Mouse (Mus musculus) T-cell, adult 2 months (primary cell): ENCODE data around the gene Cobll1.

ENCODE experiments used
- DNase-seq: peaks from one replicate; pipeline ENCODE4 v3.0.0; 2022; ENCODE audit warnings: low spot score

Cobll1 gene

GRCm38 (mm10) chr2:65196994-65197393 is 42.2 kb downstream of the Cobll1 start:
- no peak for DNase-seq

DNA sequence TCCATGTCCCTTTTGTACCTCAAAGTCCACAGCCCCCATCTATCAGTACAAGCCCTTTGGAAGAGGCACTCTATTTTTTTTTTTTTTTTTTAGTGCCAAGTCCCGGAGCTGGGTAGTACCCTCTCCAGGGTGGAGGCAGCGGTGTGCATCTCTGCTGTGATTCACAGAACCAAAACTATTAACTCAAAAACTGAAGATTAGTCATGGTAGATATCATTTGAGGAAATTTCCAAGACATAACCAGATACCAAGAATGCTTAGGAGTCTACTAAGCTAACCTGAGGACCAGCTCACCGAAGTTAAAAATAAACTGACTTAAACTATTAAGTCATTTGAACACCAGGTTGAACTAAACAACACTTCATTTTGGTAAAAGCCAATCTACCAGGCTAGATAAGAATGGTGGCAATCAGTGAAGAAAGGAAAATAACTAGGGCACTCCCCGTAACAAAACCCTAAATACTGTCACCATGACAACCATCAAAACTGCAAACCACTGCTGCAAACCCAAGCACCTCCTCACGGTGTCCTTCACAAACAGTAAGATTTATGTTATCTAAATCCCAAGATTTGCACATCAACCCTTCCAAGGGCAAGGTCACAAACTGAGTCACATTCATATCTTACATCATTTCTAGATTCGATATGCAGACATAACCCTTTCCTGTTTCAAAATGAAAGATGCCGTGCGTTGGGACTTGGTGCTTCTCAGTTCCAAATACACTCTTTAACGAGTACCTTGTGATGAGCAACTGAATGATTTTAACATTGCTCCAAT is 43.8 kb downstream of the Cobll1 start:
- DNase-seq = no peak

DNA sequence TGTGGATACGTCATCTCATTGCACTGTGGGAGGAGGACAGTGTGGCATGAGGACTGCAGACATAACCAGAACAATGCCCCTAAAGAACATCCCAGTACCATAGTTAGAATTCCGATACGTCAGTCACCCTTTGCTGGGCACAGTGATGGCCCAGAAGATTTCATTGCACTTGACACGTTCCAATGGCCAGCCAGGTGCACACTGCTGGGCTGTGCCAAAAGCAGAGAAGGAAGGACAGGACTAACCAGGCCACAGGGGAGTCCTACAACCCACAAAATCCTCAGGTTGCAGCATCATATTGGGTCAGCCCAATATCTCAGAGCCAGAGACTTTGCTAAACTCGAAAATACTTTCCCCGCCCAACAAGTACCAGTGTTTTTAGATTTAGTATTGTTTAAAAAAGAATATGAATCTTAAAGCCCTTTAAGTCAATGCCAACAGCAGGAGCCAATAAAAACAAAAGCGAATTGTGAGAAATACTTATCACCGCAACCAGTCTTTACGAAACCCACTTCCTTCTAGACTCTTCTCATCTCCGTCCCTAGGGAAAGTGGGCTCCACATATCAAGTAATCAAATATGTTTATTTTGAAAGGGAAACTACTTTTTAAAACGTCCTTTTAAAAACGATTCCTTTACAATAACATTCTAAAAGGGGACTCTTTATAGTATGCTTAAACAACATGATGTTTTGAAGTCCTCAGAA is 46.0 kb downstream of the Cobll1 start:
- no peak for DNase-seq

DNA sequence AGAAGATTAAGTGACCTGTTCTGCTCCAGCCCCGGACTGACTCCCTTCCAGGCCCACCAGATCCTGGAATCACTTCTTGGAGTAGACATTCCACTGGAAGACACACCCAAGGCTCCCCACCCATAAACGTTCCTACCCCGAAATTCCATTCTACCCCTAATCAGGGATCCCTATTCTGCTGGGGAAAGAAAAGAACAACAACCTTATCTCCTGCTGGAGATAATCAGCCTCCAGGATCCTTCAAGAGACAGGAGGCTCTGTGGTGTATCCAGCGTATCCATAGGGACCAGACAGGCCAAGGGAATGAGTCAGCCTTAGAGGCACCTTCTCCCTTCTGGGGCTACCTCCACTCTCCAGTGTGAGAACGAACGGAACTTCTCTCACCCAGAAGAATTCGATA is 47.8 kb downstream of the Cobll1 start:
- no peak for DNase-seq

DNA sequence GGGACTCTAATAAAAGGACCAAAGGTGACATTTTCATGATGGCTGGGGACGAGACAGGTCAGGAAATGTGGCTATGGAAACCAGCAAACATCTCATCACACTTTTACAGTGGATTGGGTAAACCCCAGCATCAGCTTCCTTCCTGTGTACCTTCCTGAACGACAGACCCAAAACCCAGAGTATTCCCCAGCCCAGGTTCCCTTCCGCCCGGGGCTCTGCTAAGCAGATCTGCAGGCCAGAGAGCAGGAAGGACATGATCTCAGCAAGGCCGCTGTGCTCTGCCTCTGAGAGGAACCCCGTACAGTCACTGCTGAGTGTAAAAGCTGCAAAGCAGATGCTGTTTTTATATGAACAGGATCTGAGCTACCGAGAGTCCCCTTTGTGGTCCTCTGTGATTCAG is 49.9 kb downstream of the Cobll1 start:
- DNase-seq = peak; percentile 83

DNA sequence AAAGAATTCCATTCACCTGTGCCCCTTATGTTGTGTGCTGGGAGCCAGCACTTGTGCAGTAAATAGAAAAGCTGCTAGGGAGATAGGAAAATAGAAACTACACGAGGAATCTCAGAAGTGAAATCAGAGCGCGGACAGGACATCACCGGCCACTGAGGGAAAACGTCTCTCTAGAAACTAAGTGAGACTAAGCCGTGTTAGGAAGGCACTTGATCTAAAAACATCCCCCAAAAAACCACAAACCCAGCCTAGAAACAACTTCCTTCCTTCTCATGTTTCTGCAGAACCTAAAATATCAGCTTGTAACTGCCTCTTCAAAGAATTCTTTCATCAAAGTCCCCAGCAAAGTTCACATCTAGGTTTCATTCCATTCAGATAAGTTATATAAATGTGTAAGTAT is 50.6 kb downstream of the Cobll1 start:
- peak; percentile 63 for DNase-seq

- DNase-seq = no peak
Observed at GRCm38 (mm10) chr2:65187652-65188051, 51.6 kb downstream of the Cobll1 start.

- DNase-seq = no peak
Observed at GRCm38 (mm10) chr2:65187164-65187563, 52.0 kb downstream of the Cobll1 start.

DNA sequence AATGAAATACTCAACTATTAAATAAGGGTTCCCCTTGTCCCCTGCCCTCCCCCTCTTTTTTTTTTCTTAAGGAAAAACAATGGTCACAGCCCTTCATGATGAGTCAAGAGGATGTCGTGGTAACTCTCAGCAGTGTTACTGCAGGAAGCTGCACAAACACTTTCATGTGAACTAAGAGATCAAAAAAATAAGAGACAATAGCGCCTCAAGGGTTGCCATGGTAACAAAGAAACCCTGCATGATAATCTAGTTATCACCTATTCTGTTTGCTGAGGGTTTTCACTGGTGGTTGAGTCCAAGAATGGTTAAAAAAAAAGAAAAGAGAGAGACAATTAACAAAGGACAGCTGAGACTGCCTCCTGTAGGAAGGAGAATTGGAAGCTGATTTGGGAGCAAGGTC is 56.5 kb downstream of the Cobll1 start:
- DNase-seq = peak; percentile 80

- no peak for DNase-seq
Observed at GRCm38 (mm10) chr2:65181736-65182135, 57.5 kb downstream of the Cobll1 start.

DNA sequence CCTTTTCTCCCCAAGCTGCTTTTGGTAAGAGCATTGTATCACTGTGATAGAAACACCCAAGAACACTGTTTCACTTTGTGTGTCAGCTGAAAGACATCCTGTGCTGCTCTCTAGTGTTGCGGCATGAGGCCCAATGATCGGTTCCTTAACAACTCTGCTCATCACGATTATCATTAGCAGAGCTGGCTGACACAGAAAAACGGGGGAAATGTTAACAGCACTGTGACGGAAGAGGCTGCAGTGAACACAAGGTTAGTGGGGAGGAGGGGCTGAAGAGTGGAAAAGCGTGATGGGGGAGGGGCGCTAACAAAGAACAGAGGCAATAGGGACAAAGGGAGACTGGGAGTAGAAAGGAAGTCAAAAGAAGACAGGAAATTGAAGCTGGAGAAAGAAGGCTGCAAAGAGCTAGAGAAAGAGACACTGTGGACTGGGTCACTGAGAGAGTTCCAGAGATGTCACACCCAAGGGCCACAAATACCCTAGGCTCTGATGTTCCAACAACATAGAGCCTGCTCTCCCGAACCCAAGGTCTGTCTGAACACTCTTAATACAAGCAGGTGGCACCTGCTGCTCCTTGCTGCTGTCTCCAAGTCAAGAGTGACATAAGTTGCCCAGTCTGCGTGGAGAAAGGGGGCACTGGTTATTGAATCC is 58.0 kb downstream of the Cobll1 start:
- DNase-seq = peak; percentile 30

DNA sequence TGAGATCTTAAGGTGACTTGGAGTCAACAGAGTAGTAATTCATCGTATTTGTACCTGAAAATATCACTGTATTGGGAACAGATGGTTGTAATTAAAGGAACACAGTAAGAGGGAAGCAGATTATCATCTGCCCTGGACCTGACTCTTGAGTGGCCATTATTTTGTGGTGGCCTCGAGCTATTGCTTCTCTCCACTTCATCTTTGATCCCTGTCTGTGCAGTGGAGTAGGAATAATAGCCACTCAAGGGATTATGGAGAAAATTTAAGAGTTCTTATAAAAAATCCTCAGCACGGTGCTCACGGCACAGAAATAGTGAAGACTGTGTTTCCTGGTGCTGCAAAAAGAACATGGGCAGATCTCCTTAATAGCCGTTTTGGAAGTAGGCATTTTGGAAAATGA is 63.6 kb downstream of the Cobll1 start:
- DNase-seq = no peak

DNA sequence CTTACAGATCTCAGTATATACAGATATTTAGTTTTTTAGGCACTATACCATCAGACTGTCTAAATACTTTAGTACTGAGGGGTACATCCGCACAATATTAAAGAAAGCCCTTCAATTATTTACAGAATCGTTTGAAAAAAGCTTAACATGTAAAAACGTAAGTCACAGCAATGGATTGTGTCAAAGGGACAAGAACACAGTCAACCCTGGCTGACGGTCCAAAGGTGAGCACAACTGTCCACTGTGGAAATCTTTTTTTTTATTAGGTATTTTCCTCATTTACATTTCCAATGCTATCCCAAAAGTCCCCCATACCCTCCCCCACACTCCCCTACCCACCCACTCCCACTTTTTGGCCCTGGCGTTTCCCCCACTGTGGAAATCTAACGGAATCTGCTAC is 67.1 kb downstream of the Cobll1 start:
- DNase-seq = no peak

DNA sequence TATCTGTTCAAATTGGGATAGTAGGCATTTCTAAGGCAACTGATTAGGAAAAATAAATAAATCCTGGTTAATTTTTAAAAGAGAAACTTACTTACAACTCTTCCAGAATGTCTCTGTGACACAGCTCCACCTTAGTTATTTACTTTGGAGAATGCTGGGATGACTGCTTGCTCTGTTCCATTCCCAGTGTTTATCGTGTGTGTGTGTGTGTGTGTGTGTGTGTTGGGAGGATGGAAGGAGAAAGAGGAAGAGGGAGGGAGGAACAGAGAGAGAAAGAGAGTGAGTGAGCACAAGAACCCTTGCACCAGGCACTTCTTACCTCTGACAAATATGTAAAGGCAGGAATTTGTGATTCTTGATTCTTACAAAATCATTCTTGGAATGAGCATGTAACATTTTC is 67.7 kb downstream of the Cobll1 start:
- no peak for DNase-seq

DNA sequence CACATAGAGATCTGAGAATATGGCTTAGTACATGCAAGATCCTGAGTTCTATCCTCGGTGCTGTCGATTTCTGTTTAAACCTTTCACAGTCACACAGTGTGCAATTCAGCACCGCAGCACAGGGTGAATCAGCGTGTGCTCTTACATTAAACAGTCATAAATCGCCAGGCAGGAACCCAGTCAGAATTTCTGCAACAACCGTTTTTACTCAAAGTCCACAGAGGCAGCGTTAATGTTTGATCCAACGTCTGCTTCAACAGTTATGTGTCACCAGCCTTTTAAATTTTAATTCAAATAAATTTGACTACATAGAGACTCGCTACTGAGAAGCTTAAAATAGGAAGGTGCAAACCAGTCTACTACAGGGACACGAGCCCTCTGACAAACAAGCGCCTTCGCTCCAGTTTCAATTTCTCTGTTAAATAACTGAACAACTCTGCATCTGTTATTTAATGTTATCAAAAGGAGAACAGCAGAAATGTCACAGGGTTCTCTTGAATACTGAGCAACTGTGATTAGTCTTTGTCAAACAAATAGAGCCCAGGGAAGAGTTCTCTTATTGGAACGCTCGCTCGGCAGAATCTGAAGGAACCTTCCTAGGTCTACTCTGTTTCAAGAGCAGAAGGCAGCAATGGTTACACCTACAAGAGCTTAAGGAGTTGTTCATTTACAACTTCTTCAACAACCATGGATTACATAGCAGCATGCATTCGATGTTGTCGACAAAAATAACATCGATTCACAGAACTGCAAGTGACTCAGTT is 68.3 kb downstream of the Cobll1 start:
- DNase-seq = no peak

DNA sequence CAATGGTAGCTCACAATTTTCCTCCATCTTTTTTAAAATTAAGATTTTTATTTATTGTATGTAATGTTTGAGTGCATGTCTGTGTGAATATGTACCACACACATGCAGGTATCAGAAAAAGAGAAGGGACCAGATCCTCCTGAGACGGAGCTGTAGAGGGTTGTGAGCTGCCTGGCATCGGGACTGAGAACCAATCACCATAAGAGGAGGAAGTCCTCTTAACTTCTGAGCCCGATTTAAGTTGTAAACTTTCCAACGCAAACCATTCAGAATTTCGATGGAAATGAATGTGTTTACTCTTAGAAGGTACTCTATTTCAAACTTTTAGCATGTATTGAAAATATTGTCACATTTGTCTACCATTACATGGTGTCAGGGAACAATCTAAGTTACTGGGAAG is 68.9 kb downstream of the Cobll1 start:
- no peak for DNase-seq

DNA sequence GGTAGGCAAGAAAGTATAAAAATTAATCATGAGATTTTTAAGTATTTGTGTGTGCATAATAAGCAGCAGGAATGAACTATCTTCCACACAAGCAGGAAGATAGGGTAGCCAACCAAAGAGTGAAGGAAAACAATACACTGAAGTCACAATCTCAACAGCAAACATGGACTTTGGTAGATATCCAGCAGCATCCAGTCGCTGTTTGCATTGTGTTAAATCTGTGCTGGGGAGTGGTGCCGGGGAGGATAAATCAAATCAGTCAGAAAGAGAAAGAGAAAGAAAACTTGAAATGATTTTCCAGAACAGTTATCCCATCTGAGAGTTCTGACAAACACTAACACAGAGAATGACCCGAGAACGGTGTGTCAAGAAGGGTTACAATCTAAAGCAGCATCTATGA is 75.2 kb downstream of the Cobll1 start:
- no peak for DNase-seq

- DNase-seq = no peak
Observed at GRCm38 (mm10) chr2:65162625-65163024, 76.6 kb downstream of the Cobll1 start.

DNA sequence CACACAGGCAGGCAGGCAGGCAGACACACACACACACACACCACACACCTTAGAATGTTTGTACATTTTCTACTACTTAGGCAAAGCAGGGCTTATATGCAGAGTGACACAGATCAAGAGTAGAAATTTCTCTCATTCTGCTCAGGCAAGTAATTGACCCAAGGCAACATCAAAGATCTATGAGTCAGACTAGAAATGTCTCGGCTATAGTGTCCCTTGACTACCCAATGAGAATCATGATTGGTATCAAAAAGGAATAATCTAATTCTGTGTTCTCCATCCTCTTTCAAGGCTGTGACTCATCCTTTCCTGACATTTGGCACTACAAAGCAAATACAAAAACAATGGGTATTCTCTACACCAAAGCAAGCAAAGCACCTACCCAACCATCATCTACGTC is 77.5 kb downstream of the Cobll1 start:
- no peak for DNase-seq

DNA sequence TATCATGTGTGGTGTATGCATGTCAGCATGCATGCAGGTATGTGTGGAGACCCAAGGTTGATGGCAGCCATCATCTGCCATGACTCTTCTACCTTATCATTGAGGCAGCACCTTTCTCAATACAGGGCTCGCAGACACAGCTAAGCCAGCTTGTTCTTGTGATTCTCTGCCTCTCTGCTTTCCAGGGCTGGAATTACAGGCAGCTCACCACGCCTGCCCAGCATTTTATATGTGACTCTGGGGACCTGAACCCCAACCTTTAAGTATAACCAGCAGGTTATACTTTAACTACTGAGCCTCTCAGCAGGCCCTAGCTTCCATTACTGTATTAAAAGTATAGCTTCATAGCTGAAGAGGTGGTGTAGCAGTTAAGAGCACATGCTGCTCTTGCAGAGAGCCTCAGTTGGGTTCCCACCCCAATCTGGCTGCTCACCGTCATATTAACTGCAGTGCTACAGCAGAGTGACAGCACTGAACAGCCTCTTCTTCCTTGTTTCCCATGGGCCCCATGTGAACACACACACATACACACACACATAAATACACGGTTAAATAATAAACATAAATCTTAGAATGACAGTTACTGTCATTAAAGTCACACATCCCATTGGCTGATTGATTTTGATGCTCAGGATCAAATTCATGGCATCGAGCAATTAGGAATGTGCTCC is 81.1 kb downstream of the Cobll1 start:
- DNase-seq = no peak

DNA sequence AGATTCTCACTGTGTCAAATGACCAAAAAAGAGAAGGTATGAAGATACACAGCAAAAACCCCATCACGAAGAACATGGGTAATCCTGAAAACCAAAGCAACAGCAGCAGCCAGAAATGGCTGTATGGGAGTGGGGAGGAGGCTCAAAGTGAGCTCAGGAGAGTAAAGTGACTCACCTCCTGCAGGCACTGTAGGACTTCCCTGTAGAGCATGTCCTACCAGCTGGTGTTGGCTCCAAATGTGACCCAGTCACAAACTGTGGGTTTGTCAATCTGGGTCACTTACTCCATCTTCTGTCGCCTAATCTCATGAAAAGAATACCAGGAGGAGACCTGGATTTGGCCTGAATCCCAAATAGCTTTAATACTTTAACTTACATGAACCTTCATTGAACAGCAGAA is 81.9 kb downstream of the Cobll1 start:
- DNase-seq = no peak

GRCm38 (mm10) chr2:65148928-65149327 is 90.3 kb downstream of the Cobll1 start:
- no peak for DNase-seq
